Comparison of ENCODE assay signal across 16 mouse cellular contexts in the genomic region with DNA sequence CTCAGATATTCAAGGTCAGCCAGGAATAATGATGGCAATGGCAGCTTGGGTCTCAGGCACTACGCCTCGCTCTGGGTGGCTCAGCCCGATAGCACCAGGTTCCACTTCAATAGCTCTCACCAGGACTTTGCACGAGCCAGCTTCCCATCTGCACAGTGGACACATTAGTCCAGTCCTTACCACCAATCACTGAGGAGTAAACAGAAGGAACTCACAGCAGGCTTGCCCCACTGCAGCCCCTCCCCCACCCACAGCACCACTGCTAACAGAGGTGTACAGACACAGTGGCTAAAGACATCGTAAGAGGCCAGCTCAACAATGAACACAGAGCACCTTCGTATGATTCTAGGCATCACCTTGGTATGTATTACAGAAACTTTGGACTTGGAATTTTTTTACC.
A peak's percentile ranks its signal among the peaks of the same experiment; 100 is the strongest.
DNase-seq lines count a peak whose midpoint lies in the region; ATAC-seq and TF ChIP-seq lines count a peak whose summit lies in the region.
"Had no signal": no experiment of that assay in that cellular context is flagged by ENCODE, and none has a peak within 500 bp of the region (broad histone marks: within the 10 kb centered on the region; RNA-seq: fewer than 3 reads in every experiment).

No protein-coding gene starts in this region.

- DNase-seq in forebrain, postnatal 0 days, result no peak
- DNase-seq in left cerebral cortex, postnatal 4 days, result peak; percentile 48
- DNase-seq in left cerebral cortex, postnatal 36 days (ENCODE audit: low spot score in 2 of 2), result no peak
- peak; percentile 63 to 75 for DNase-seq in kidney, postnatal 25 days
- no peak for DNase-seq in B cell, adult 2 months
- no peak for DNase-seq in ovary, postnatal 36 days (ENCODE audit: low spot score)
- DNase-seq: adrenal gland, adult 8-10 months; cerebellum, adult 11-12 months; gastrocnemius, adult 2 months; heart, adult 11 months; layer of hippocampus, adult 9-11 months had no signal

- peaks cover 19% of the 10 kb centered on the region; the same call in 1 of the 2 replicates for H3K4me1 ChIP-seq in forebrain, embryonic 15.5 days
- no peaks in the 10 kb centered on the region for H3K4me1 ChIP-seq in forebrain, postnatal 0 days (ENCODE audit: insufficient read depth)
- H3K4me1 ChIP-seq in hindbrain, embryonic 16.5 days (ENCODE audit: control insufficient read depth, insufficient read depth, low read depth, low read length), result peaks cover 12% of the 10 kb centered on the region
- H3K4me1 ChIP-seq: limb, embryonic 15.5 days had no signal

- H3K27me3 ChIP-seq in forebrain, embryonic 15.5 days, result no peaks in the 10 kb centered on the region
- H3K27me3 ChIP-seq in forebrain, postnatal 0 days (ENCODE audit: insufficient read depth, low read length), result no peaks in the 10 kb centered on the region
- H3K27me3 ChIP-seq in hindbrain, embryonic 16.5 days (replicated peaks; ENCODE audit: control insufficient read depth, insufficient read depth, low read length), result no peaks in the 10 kb centered on the region
- H3K27me3 ChIP-seq: limb, embryonic 15.5 days had no signal

- no peak overlapping the region for H3K27ac ChIP-seq in forebrain, embryonic 15.5 days (replicated peaks)
- no peak overlapping the region for H3K27ac ChIP-seq in forebrain, postnatal 0 days (ENCODE audit: low read depth, low read length)
- no peak overlapping the region for H3K27ac ChIP-seq in hindbrain, embryonic 16.5 days (ENCODE audit: low read depth, low read length)
- H3K27ac ChIP-seq: gastrocnemius, adult 2 months; limb, embryonic 15.5 days had no signal

- intact Hi-C loops in left cerebral cortex, postnatal 4 days (cut with DNase I), result no loop called here
- intact Hi-C loops in left cerebral cortex, postnatal 36 days (cut with DNase I), result no loop called here

- no peak overlapping the region for H3K4me2 ChIP-seq in forebrain, embryonic 15.5 days (replicated peaks)
- no peak overlapping the region for H3K4me2 ChIP-seq in forebrain, postnatal 0 days (ENCODE audit: low read depth)
- H3K4me2 ChIP-seq in hindbrain, embryonic 16.5 days (ENCODE audit: low read length), result no peak overlapping the region
- H3K4me2 ChIP-seq: limb, embryonic 15.5 days had no signal

- H3K4me3 ChIP-seq in forebrain, embryonic 15.5 days, result no peak overlapping the region
- H3K4me3 ChIP-seq in forebrain, postnatal 0 days (ENCODE audit: low read depth, low read length), result no peak overlapping the region
- H3K4me3 ChIP-seq in hindbrain, embryonic 16.5 days (ENCODE audit: low read length), result no peak overlapping the region
- H3K4me3 ChIP-seq: erythroblast, embryonic 14.5 days; gastrocnemius, adult 2 months; limb, embryonic 15.5 days had no signal

- no peak overlapping the region for H3K9ac ChIP-seq in forebrain, embryonic 15.5 days (replicated peaks)
- H3K9ac ChIP-seq in forebrain, postnatal 0 days, result no peak overlapping the region
- no peak overlapping the region for H3K9ac ChIP-seq in hindbrain, embryonic 16.5 days (ENCODE audit: low read depth, low read length)
- H3K9ac ChIP-seq: limb, embryonic 15.5 days had no signal

- H3K9me3 ChIP-seq in forebrain, embryonic 15.5 days, result no peaks in the 10 kb centered on the region
- no peaks in the 10 kb centered on the region for H3K9me3 ChIP-seq in forebrain, postnatal 0 days (ENCODE audit: low read length)
- H3K9me3 ChIP-seq in hindbrain, embryonic 16.5 days (ENCODE audit: control insufficient read depth, low read length), result no peaks in the 10 kb centered on the region
- H3K9me3 ChIP-seq: limb, embryonic 15.5 days had no signal

- 64% methylated on average over 6 of the region's 6 CpGs for WGBS in forebrain, embryonic 15.5 days
- 77% methylated on average over 6 of the region's 6 CpGs for WGBS in forebrain, postnatal 0 days
- WGBS in hindbrain, embryonic 16.5 days, result 53% methylated on average over 6 of the region's 6 CpGs

- no peak for TF ChIP-seq CTCF in forebrain, postnatal 0 days (IDR thresholded peaks at IDR 0.05; ENCODE audit: low read depth)

- ATAC-seq in forebrain, embryonic 15.5 days (replicated peaks), result 0 out of 2 replicates have a peak, but pooled peaks have one; percentile 26
- ATAC-seq in forebrain, postnatal 0 days, result no peak
- peak; percentile 12; the same call in 1 of the 2 replicates for ATAC-seq in hindbrain, embryonic 16.5 days
- ATAC-seq: intestine, postnatal 0 days had no signal

- no peaks in the 10 kb centered on the region for H3K36me3 ChIP-seq in forebrain, embryonic 15.5 days
- H3K36me3 ChIP-seq in forebrain, postnatal 0 days (ENCODE audit: insufficient read depth), result no peaks in the 10 kb centered on the region
- no peaks in the 10 kb centered on the region for H3K36me3 ChIP-seq in hindbrain, embryonic 16.5 days (ENCODE audit: control insufficient read depth, insufficient read depth, low read length)
- H3K36me3 ChIP-seq: limb, embryonic 15.5 days had no signal

Comparison
In these comparisons a context has a peak if more than half of its experiments do, and no peak if none do; other contexts are left out.
1. DNase-seq: peak in left cerebral cortex, postnatal 4 days (single experiment) and kidney, postnatal 25 days (2 of 2); none in forebrain, postnatal 0 days (single experiment), left cerebral cortex, postnatal 36 days (0 of 2), B cell, adult 2 months (0 of 2) and ovary, postnatal 36 days (single experiment).